Mouse (Mus musculus) neural tube, embryonic 14.5 days (tissue): ENCODE measurements around the gene Slc37a2. TPM values are rescaled to one million over a fixed set of nuclear protein-coding genes. Genes with fewer than 3 reads are reported as not detected.
"Not testable (repeated sequence)": the region's sequence is repeated elsewhere in the genome, so short reads cannot be mapped to it uniquely, and the experiment has no call there.

Source experiments
- ATAC-seq: fragments of 200-750 bp; cut with Nextera tagmentation; 2 replicates; pipeline ENCODE4 v1.8.0; 2017; ENCODE audit warnings: low read depth, mild to moderate bottlenecking, moderate TSS enrichment, moderate library complexity
- H3K27ac ChIP-seq: fragments of 300-500 bp; sonication (generic); 2 replicates; pipeline ENCODE4 v1.5.1; 2014; ENCODE audit warnings: low read depth, mild to moderate bottlenecking, control low read depth, low read length, moderate library complexity, mixed read lengths
- H3K27me3 ChIP-seq: fragments of 300-500 bp; sonication (generic); 2 replicates; pipeline ENCODE4 v1.6.1; 2014; ENCODE audit warnings: low read length; ENCODE audit not compliant: control insufficient read depth, insufficient read depth
- H3K36me3 ChIP-seq: fragments of 300-500 bp; sonication (generic); 2 replicates; pipeline ENCODE4 v1.6.1; 2014; ENCODE audit warnings: low read length, mixed read lengths; ENCODE audit not compliant: control insufficient read depth, insufficient read depth
- H3K4me1 ChIP-seq: fragments of 300-500 bp; sonication (generic); 2 replicates; pipeline ENCODE4 v1.6.1; 2014; ENCODE audit warnings: low read length; ENCODE audit not compliant: control insufficient read depth, insufficient read depth
- H3K4me2 ChIP-seq: fragments of 300-500 bp; sonication (generic); 2 replicates; pipeline ENCODE4 v1.6.1; 2014; ENCODE audit warnings: mild to moderate bottlenecking, low read depth, low read length, control low read depth
- H3K4me3 ChIP-seq: fragments of 300-500 bp; sonication (generic); 2 replicates; pipeline ENCODE4 v1.5.1; 2014; ENCODE audit warnings: low read depth, low read length, control low read depth, mixed read lengths
- H3K9ac ChIP-seq: fragments of 300-500 bp; sonication (generic); replicated peaks from 2 replicates; pipeline ENCODE4 v1.6.1; 2014; ENCODE audit warnings: low read depth, mild to moderate bottlenecking, control low read depth, low read length, mixed read lengths
- H3K9me3 ChIP-seq: fragments of 300-500 bp; sonication (generic); 2 replicates; pipeline ENCODE4 v1.6.1; 2016; ENCODE audit warnings: low read length; ENCODE audit not compliant: control insufficient read depth
- WGBS: fragments of 180-500 bp; shearing (Covaris S2); extraction: QIAGEN DNeasy Blood & Tissue Kit; methylation state at CpG from one replicate; pipeline ENCODE4 v1.1.7; 2014; 5-methylcytosine and 5-hydroxymethylcytosine counted together
- polyA plus RNA-seq: library from polyadenylated mRNA; unstranded; fragments of >200 nt; fragmentation: Nextera tagmentation; extraction: Ambion mirVana; gene quantifications from 2 replicates; pipeline ENCODE4 v1.2.1, GENCODE M21; 2014

Slc37a2 gene
- 0.91 and 1.3 TPM in 2 replicates for polyA plus RNA-seq

DNA sequence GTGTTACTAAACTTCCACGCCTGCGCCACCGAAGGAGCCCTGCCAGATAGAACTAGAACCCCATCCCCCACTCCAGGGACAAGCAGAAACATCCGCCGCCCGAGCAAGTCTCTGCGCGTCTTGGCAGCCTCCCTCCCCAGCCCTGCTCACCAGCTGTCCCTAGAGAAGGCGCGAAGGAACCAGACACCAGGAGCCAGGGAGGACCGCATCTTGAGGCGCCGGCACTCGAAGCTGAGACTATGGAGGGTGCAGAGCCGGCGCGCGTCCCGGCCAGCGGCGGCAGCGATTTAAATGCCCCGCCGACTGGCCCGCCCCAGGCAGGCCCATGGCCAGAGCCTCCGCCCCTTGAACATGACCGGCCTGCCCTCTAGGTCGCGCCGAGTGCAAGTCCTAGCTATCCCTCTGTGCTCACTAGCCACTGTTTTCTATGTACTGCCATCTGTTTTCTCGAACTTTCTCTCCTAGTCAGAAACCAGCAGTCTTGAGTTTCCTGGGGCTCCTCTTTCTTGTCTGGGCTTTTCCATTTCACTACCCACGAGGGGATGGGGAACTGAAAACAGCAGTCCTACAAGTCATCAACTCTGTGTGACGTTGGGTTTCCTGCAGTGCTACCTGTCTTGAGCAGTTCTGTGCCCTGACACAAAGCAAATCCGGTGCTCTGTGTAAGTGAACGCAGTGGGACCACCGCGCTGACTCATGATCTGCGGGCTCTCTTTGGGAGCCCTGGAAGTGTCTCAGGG lies at the start of gene Slc37a2:
Slc37a2 (minus strand) TSS at position 590 of the 740 bp plus-strand sequence.
- no peaks in the 10 kb centered on the region for H3K9me3 ChIP-seq
- no peak within 1 kb of the TSS for H3K27ac ChIP-seq
- H3K36me3 ChIP-seq = no peaks in the 10 kb centered on the region
- H3K9ac ChIP-seq = peak within 1 kb of the TSS; percentile 39
- peak within 1 kb of the TSS; percentile 72 for H3K4me2 ChIP-seq
- H3K4me3 ChIP-seq = peak within 1 kb of the TSS; percentile 29
- peak; percentile 83 for ATAC-seq
- H3K4me1 ChIP-seq = peaks cover 6% of the 10 kb centered on the region; the same call in 1 of the 2 replicates
- 2% methylated on average over 38 of the region's 38 CpGs for WGBS
- H3K27me3 ChIP-seq = peaks cover 4% of the 10 kb centered on the region; the same call in 1 of the 2 replicates

GRCm38 (mm10) chr9:37301720-37302119 lies 46.2 kb upstream of the Slc37a2 start:
- Histone ChIP-seq H3K4me1 (no peaks in the 10 kb centered on the region), H3K9me3 (no peaks in the 10 kb centered on the region), H3K4me3 (no peak overlapping the region), H3K27ac (no peak overlapping the region), H3K36me3 (no peaks in the 10 kb centered on the region), H3K9ac (no peak overlapping the region), H3K4me2 (no peak overlapping the region), H3K27me3 (no peaks in the 10 kb centered on the region)
- ATAC-seq = no peak
- WGBS = 83% methylated on average over 1 of the region's 1 CpGs

GRCm38 (mm10) chr9:37300501-37300900 lies 45.0 kb upstream of the Slc37a2 start:
- not testable (repeated sequence) for H3K9me3 ChIP-seq, H3K27me3 ChIP-seq, H3K9ac ChIP-seq, ATAC-seq, H3K4me1 ChIP-seq, H3K27ac ChIP-seq, H3K36me3 ChIP-seq, H3K4me3 ChIP-seq, H3K4me2 ChIP-seq
- 80% methylated on average over 1 of the region's 1 CpGs for WGBS

- no peak overlapping the region for H3K4me2 ChIP-seq
- no peak for ATAC-seq
- no peak overlapping the region for H3K4me3 ChIP-seq
- no peaks in the 10 kb centered on the region for H3K4me1 ChIP-seq
- no peaks in the 10 kb centered on the region for H3K27me3 ChIP-seq
- H3K36me3 ChIP-seq = no peaks in the 10 kb centered on the region
- H3K9me3 ChIP-seq = no peaks in the 10 kb centered on the region
- no peak overlapping the region for H3K27ac ChIP-seq
- no peak overlapping the region for H3K9ac ChIP-seq
Measured at GRCm38 (mm10) chr9:37295586-37295985, 40.0 kb upstream of the Slc37a2 start.

- Histone ChIP-seq H3K4me1 (no peaks in the 10 kb centered on the region), H3K36me3 (no peaks in the 10 kb centered on the region), H3K9ac (no peak overlapping the region), H3K27ac (no peak overlapping the region), H3K27me3 (no peaks in the 10 kb centered on the region), H3K4me2 (no peak overlapping the region), H3K9me3 (no peaks in the 10 kb centered on the region), H3K4me3 (no peak overlapping the region)
- ATAC-seq = no peak
- 88% methylated on average over 2 of the region's 2 CpGs for WGBS
Measured at GRCm38 (mm10) chr9:37266622-37267021, 11.1 kb upstream of the Slc37a2 start.

GRCm38 (mm10) chr9:37255889-37256225 lies 319 bp upstream of the Slc37a2 start:
- Histone ChIP-seq H3K27me3 (peaks cover 4% of the 10 kb centered on the region; the same call in 1 of the 2 replicates), H3K36me3 (no peaks in the 10 kb centered on the region), H3K4me3 (no peak overlapping the region), H3K9me3 (no peaks in the 10 kb centered on the region), H3K4me2 (peak overlapping the region; percentile 72), H3K4me1 (peaks cover 6% of the 10 kb centered on the region; the same call in 1 of the 2 replicates), H3K27ac (no peak overlapping the region), H3K9ac (no peak overlapping the region)
- WGBS = 30% methylated on average over 7 of the region's 7 CpGs
- ATAC-seq = peak; percentile 80

GRCm38 (mm10) chr9:37254531-37255110 lies 917 bp downstream of the Slc37a2 start:
- H3K27me3 ChIP-seq = peaks cover 4% of the 10 kb centered on the region; the same call in 1 of the 2 replicates
- H3K36me3 ChIP-seq = no peaks in the 10 kb centered on the region
- H3K9me3 ChIP-seq = no peaks in the 10 kb centered on the region
- WGBS = 23% methylated on average over 6 of the region's 6 CpGs
- no peak overlapping the region for H3K27ac ChIP-seq
- ATAC-seq = no peak
- no peak overlapping the region for H3K9ac ChIP-seq
- peak overlapping the region; percentile 29; the same call in 1 of the 2 replicates for H3K4me3 ChIP-seq
- H3K4me2 ChIP-seq = peak overlapping the region; percentile 72
- H3K4me1 ChIP-seq = peaks cover 6% of the 10 kb centered on the region; the same call in 1 of the 2 replicates

- ATAC-seq = no peak
- Histone ChIP-seq H3K4me1 (peaks cover 4% of the 10 kb centered on the region; the same call in 1 of the 2 replicates), H3K4me2 (no peak overlapping the region), H3K4me3 (no peak overlapping the region), H3K9ac (no peak overlapping the region), H3K27me3 (peaks cover 4% of the 10 kb centered on the region; the same call in 1 of the 2 replicates), H3K36me3 (no peaks in the 10 kb centered on the region), H3K27ac (no peak overlapping the region), H3K9me3 (no peaks in the 10 kb centered on the region)
- WGBS = 88% methylated on average over 6 of the region's 6 CpGs
Measured at GRCm38 (mm10) chr9:37250631-37251030, 4.9 kb downstream of the Slc37a2 start.

GRCm38 (mm10) chr9:37249976-37250375 lies 5.6 kb downstream of the Slc37a2 start:
- Histone ChIP-seq H3K27me3 (peaks cover 4% of the 10 kb centered on the region; the same call in 1 of the 2 replicates), H3K36me3 (no peaks in the 10 kb centered on the region), H3K27ac (no peak overlapping the region), H3K4me1 (no peaks in the 10 kb centered on the region; the same call in 1 of the 2 replicates), H3K9ac (no peak overlapping the region), H3K4me3 (no peak overlapping the region), H3K4me2 (no peak overlapping the region), H3K9me3 (no peaks in the 10 kb centered on the region)
- 92% methylated on average over 3 of the region's 3 CpGs for WGBS
- ATAC-seq = no peak
